Mouse (Mus musculus): ENCODE results near the gene Glod4.

The Glod4 gene

DNA sequence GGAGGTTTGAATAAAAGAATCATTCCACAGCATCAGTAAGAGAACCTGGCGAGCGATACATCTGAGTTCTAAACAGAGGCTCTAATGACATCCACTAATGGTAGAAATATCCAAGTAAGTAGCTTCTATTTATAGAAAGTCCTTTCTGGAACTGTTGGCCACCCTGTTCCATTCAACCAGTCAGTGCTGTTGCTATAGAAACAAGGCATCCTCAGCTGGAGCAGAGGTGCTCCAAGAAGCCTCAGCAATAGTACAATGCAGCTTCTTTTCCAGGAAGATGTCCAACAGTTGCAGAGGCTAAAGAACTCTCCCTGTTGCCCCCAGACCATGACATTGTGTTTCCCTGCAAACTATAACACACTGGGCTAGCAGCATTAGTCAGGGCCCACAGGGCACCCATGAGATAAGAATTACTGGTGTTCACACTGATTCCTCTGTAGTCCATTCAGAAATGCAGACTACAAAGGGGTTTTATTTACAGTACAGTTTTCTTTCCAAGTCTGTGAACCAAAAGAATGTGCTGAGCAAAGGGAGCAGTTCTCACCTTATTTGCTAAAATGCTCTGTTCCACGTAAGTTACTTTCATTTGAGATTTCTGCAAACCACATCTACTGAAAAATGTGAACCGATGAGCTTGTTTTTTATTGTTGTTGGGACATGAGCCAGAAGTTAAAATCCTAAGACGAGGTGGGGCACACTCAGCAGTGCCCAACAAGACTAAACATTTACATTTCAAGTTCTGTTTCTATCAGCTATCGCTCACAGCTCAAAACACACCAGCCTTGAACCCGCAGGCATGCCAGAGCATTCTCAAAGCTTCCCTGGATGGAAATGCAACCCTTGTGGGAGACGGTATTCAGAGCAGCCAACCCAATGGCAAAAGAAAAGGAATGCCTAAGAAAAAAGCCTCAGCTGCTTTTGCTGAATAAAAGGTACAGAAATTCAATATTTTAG, 95.2 kb downstream of the Glod4 start:
- ATAC-seq (ENCODE audit: low TSS enrichment): peak; percentile 57; the same call in 1 of the 2 replicates

DNA sequence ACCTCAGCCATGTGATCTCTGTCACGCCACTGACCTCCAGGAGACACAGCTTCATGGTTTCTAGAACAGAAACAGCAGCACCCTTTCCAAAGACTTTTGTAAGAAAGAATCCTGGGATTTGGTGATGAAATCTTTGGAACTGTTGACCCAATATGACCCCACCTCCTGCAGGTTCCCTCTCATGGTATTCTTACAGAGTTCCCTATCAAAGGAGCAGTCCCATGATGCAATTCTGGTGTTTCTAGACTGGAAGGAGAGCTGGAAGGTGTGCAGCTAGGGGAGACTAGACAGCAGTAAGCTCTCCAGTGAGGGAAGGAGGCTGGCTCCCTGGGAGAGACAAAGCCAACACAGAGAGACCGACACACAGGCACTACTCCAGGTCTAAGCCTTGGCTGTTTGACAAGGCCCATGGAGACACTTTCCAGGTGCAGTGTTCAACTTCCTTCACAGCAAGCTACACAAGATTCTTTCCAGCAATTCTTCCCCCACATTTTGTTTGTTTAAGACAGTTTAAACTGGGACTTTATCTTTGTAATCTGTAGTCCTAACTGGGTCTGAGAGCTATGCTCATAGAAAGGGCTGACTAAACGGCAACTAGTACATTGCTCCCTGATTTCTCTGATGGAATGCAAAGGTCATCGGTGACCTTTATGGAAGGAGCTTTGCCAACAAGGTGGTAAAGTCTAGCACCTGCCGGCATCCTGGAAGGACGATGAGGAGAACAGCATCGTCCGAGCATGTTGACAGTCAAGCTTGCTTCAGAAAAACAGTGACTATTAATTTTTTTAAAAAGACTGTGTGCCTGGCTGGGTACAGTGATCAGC, 97.1 kb downstream of the Glod4 start:
- no peak for ATAC-seq (ENCODE audit: low TSS enrichment)

DNA sequence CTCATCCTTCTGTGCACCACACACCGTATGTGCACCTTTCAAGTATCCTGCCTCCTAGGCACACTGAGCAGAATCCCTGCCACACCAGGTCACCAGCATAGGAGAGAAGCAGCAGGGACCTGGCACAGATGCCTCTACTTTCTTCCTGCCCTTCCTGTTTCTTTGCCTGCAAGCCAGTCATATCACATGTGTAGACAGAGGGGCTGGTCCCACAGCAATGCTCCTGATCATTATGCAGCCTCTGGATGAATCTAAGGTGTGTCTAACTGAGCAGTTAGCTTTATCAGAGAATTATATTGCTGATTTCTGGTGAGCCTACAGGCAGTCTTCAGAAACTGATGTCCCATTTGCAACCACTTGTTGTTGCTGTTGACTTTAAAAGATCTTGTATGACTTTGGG, 98.4 kb downstream of the Glod4 start:
- no peak for ATAC-seq (ENCODE audit: low TSS enrichment)

DNA sequence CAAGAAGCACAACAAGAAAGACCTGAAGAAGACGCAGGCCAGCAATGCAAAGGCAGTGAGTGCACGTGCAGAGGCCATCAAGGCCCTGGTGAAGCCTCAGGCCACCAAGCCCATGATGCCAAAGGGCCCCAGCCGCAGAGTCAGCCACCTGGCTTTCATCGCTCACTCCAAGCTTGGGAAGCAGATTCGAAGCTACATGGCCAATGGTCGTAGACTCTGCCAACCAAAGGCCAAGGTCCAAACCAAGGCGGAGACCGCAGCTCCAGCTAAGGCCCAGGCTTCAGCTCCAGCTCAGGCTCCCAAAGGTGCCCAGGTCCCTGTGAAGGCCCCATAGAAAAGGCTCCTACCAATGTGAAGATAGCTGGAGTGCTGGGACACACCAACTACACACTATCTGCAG, 99.1 kb downstream of the Glod4 start:
- no peak for ATAC-seq (ENCODE audit: low TSS enrichment)

DNA sequence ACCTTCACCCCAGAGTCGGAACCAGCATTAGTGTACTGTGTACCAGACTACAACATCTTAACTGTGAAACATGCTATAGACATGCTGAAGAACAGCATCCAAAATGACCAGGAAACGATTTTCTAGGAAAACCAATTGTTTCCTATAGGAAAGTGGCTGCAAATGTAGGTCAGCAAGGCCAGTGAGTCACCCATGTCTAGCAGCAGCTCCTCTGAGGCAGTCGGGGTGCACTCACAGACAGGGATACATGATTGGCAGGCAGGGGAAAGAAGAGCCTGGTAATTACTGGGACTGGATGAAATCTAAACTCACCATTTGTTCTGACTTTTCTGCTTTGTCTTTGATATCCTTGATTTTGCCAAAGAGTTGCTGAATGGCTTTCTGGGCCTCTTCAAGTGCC, 105.5 kb downstream of the Glod4 start:
- no peak for ATAC-seq (ENCODE audit: low TSS enrichment)

DNA sequence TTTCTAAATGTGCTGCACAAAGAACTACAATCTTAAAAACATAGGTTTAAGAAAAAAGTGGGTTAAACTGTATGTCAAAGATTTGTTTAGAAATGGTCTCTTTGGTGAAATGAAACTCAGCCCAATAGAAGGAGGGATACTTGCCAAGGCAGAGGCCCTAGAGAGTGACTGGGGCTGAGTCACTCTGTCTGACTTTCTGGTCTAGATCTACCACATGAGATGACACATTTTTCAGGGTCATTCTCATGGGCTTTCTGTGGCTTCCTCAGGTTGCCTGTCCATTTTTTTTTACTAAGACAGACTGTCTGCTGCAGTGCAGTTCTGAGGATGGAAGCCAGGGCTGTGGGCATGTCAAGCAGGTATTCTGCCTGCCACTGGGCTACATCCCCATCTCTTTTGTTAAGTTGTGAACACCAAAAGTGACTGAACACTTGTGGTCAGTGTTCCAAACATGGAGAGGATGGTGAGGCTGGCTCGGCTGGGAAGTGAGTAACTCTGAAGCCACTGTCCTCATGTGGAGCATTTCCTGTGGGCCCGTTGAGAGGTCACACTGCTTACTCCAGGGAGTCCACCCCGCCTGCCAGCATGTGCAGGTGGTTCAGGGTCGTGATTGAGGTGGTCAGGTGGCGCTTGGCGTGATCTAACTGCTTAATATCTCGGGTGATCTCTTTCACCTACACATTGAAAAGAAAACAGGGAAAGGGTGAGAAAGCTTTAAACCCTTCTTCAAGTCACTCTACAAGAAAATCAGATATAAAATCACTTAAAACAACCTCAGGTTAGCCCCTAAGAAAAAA, 107.7 kb downstream of the Glod4 start:
- no peak for ATAC-seq (ENCODE audit: low TSS enrichment)

- ATAC-seq (ENCODE audit: low TSS enrichment): no peak
These were observed 112.7 kb downstream of the Glod4 start for GRCm38 (mm10) chr11:76130859-76131258.

DNA sequence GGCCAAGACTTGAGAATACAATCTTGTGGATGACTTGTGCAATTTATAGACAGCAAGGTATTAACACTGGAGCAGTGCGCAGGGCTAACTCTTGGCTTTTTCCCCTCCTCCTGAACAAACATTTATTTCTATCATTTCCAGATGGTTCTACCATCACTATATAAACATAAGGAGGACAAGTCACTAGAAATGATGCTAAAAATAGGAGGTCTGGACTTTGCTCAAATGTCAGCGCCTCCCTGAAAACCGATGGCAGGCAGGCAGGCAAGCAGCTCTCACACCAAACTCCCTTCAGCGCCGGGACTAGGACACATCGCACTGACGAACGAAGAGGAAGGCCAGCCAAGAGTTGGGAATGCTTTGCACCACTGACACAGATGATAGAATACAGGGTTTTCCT, 118.1 kb downstream of the Glod4 start:
- ATAC-seq (ENCODE audit: low TSS enrichment): no peak

DNA sequence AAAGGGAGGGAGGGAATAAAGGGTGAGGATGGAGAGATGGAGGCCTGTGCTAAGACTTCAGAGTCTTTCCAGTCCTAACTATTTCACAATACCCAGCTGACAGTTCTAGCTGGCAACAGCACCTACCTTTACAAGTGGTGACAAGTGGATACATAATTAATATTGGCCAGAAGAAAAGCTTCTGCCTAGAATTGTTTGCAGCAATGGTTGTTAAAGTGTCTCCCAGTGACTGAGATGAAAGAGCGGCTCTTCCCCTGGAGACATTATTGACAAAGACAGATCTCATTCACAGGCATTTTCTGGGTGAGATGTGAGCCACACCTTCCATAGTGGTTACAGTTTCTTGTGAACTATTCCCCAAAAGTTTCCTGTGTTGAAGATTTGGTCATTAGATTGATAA, 120.0 kb downstream of the Glod4 start:
- ATAC-seq (ENCODE audit: low TSS enrichment): no peak

DNA sequence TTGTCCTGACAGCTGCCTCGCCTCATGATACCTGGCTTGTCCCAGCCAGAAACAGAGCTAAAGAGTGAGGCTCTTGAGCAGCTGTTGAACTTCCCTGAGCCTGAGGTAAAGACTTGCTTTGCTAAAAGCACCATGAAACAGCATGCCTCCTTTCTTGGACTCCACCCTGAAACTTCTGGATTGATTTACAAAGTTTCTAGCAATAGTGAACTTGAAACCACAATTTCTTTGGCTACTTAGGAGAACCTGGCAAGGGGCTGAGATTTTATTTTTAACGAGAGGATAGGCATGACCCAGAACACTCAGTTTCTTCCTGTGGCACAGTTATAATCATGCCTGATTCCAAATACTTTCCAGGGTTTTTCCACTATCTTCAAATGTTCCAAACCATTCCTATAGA, 121.0 kb downstream of the Glod4 start:
- no peak for ATAC-seq (ENCODE audit: low TSS enrichment)

GRCm38 (mm10) chr11:76121086-76121485, 122.4 kb downstream of the Glod4 start:
- no peak for ATAC-seq (ENCODE audit: low TSS enrichment)

DNA sequence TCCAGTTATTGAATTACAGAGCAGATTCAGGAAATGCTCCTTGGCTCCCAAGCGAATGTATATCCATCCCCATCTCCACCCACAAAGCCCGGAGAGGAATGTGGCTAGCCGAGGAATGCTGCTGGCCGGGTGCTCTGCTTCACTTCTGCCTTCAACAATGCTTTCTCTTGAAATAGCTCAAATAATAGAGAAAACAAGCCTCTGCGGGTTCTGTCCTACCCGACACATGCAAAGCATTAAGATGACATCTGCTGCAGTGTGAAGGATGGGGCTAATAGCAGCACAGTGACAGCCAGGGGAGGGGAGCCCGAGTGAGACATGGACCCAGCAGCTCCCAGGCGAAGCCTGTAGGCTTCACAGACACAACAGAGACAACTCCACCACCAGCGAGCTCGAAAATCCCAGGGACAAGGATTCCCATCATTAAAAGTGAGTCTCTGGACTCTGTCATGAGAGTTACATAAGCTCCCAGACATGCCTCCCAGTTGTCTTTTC, 123.1 kb downstream of the Glod4 start:
- ATAC-seq (ENCODE audit: low TSS enrichment): peak; percentile 52; the same call in 1 of the 2 replicates

DNA sequence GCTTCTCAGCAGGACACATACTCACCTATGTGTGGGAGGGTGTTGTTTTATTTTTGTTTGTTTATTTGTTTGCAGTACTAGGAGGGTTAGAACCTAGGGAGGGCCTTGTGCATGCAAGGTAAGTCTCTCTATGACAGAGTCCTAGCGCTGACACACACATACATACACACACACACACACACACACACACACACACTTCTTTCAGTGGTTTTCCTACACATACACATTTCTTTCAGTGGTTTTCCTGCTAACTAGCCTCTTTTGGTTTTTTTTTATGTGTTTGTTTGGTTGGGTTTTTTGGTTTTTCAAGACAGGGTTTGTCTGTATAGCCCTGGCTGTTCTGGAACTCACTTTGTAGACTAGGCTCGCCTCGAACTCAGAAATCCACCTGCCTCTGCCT, 133.1 kb downstream of the Glod4 start:
- no peak for ATAC-seq (ENCODE audit: low TSS enrichment)

DNA sequence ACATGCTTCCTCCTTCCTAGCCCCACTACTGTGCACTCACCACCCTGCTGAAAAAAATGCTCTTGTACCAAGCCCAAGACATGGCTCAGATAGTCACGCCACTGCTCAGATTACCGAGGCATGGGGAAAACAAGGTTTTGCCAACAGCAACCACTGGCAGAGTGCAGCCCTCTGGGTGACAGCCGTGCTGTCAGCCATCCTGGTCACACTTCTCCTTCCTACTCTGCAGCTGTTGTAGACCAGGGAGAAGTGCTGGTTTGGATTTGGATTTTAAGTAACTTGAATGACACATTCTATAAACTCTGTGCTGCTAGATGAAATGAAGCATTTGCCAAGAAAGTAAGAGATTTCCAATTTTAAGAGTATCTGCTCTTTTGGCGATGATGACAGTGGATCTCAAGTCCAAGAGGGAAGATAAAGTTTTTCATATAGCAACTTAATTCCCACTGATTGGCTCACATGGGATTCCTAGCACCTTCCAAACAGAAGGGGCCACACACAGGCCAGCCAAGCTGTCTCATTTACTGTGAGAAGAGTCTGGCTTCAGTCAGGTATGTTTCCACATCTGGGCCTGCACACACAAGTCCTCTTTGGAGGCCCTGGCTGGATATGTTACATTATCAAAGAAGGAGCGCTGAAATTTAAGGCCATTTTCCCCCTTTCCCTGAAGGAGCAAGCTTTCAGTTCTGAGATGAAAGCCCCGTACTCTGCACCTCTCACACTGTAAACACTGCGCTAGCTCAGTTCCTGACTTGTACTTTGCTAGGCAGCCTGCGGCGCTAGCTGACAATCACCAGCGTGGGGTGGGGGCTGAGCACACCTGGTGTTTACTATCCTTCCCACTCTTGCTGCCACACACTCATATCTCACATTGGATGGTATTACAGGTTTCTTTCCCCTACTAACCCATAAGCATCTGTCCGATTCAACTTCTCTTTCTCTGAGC, 136.7 kb downstream of the Glod4 start:
- ATAC-seq (ENCODE audit: low TSS enrichment): peak; percentile 34; the same call in 1 of the 2 replicates

- no peak for ATAC-seq (ENCODE audit: low TSS enrichment)
These were observed 142.4 kb downstream of the Glod4 start for GRCm38 (mm10) chr11:76101154-76101553.

GRCm38 (mm10) chr11:76099193-76099975, 144.1 kb downstream of the Glod4 start:
- ATAC-seq (ENCODE audit: low TSS enrichment): peak; percentile 9; the same call in 1 of the 2 replicates

DNA sequence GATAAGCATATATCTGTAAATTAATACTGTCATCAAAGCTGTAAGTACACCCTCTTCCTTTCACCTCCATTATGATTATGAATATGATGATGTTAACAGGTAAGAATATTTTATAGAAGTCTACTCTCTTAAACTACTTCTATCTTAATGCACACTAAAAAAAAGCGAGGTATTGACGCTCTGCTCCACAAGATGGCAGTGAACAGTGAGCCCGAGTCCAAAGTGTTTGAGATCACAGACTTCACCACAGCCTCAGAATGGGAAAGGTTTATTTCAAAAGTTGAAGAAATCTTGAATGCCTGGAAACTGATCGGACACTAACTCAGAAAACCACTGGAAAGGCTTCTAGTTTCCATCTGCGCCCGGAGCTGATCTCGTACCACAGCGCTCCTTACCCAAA, 149.9 kb downstream of the Glod4 start:
- no peak for ATAC-seq (ENCODE audit: low TSS enrichment)

- ATAC-seq (ENCODE audit: low TSS enrichment): no peak
These were observed 153.7 kb downstream of the Glod4 start for GRCm38 (mm10) chr11:76089776-76090175.

- ATAC-seq (ENCODE audit: low TSS enrichment): no peak
These were observed 155.0 kb downstream of the Glod4 start for GRCm38 (mm10) chr11:76088506-76088905.
